Mouse (Mus musculus): ENCODE results near the gene Pon1. TPM values are rescaled to one million over a fixed set of nuclear protein-coding genes. Genes with fewer than 3 reads are reported as not detected.

Gene Pon1
- 0.19 and 0.62 TPM in 2 replicates for polyA plus RNA-seq (2012; rRNA removed)

DNA sequence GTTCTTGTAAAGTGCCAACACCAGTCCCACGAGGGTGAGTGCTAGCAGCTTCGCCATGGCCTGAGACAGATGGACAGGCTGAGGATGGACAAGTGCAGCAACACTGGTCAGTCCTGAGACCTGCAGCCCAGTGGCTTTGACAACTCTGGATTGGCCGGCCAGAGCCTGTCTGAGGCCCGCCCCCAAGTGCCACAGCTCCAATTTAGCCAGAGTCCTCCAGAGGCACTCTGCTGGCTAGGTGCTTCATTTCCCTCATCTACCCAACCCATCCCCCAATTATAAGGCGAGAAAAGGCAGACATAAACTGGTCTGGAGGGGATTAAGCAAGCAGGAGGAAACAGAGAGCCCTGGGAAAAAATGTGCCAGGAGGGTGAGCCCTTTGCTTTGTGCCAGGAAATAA, at the start of gene Pon1:
Gene Pon1 (minus strand): TSS at position 254 of the 400 bp plus-strand sequence.

Other genes with a start within 250 kb of the Pon1 start
- 5.1 and 6.6 TPM in 2 replicates for gene Pon3, start 62.3 kb upstream of the Pon1 start, polyA plus RNA-seq (2012; rRNA removed)
- gene Pon2, start 104.5 kb upstream of the Pon1 start, polyA plus RNA-seq (2012; rRNA removed), result 9.7 and 10.2 TPM in 2 replicates
- gene Asb4, start 189.4 kb upstream of the Pon1 start, polyA plus RNA-seq (2012; rRNA removed), result 8.6 and 9.9 TPM in 2 replicates